Mouse (Mus musculus) liver, embryonic 14.5 days (tissue): ENCODE data around the gene Drg2.

ENCODE experiments used
- CTCF ChIP-seq: IDR thresholded peaks from 2 replicates; pipeline ENCODE4 v1.5.1; 2016; ENCODE audit warnings: antibody characterized with exemption, low read depth, control low read depth
- EP300 ChIP-seq: IDR thresholded peaks from 2 replicates; pipeline ENCODE4 v1.6.1; 2016; ENCODE audit warnings: antibody characterized with exemption, low read depth

DNA sequence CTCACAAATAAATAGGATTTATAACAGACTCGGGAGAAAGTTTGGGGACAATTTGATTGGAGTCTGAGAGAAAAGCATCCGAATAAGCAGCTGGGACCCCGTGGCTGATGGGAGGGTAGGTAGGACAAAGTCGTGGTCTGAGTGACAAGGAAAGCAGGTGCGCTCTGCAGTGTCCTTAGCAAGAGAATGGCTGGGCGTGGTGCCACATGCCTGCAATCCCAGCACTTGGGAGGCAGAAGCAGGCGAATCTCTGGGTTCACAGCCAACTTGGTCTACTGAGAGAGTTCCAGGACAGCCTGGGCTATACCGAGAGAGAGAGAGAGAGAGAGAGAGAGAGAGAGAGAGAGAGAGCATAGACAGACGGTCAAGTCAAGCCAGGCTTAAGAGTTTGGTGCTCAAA is 16.4 kb downstream of the Drg2 start:
- no peak for TF ChIP-seq CTCF
- no peak for TF ChIP-seq EP300
